Comparison of ENCODE assay signal across 9 mouse cellular contexts in genomic region chr2:33349081-33349480, GRCm38 (mm10). TPM values are rescaled to one million over a fixed set of nuclear protein-coding genes. Genes with fewer than 3 reads are reported as not detected.
A peak's percentile ranks its signal among the peaks of the same experiment; 100 is the strongest.
DNase-seq lines count a peak whose midpoint lies in the region; ATAC-seq lines count a peak whose summit lies in the region.
"Had no signal": no experiment of that assay in that cellular context is flagged by ENCODE, and none has a peak within 500 bp of the region (broad histone marks: within the 10 kb centered on the region; RNA-seq: fewer than 3 reads in every experiment).

No protein-coding gene starts in this region.

- H3K9me3 ChIP-seq in heart, embryonic 11.5 days (replicated peaks; ENCODE audit: control insufficient read depth, low read length) = no peaks in the 10 kb centered on the region
- no peaks in the 10 kb centered on the region for H3K9me3 ChIP-seq in intestine, embryonic 14.5 days (ENCODE audit: control insufficient read depth, low read length)
- H3K9me3 ChIP-seq in midbrain, embryonic 14.5 days (ENCODE audit: control insufficient read depth, low read length) = no peaks in the 10 kb centered on the region

- H3K9ac ChIP-seq in heart, embryonic 11.5 days (ENCODE audit: low read depth, low read length) = no peak overlapping the region
- H3K9ac ChIP-seq in intestine, embryonic 14.5 days (ENCODE audit: low read length) = no peak overlapping the region
- no peak overlapping the region for H3K9ac ChIP-seq in midbrain, embryonic 14.5 days (replicated peaks; ENCODE audit: low read length)

- H3K27ac ChIP-seq in heart, embryonic 11.5 days (ENCODE audit: low read depth, low read length) = no peak overlapping the region
- no peak overlapping the region for H3K27ac ChIP-seq in intestine, embryonic 14.5 days (ENCODE audit: low read depth)
- H3K27ac ChIP-seq in midbrain, embryonic 14.5 days (replicated peaks; ENCODE audit: low read depth, low read length) = no peak overlapping the region

- H3K36me3 ChIP-seq in heart, embryonic 11.5 days (ENCODE audit: control insufficient read depth, insufficient read depth, low read length) = no peaks in the 10 kb centered on the region
- no peaks in the 10 kb centered on the region for H3K36me3 ChIP-seq in intestine, embryonic 14.5 days (ENCODE audit: control insufficient read depth, insufficient read depth, low read length)
- no peaks in the 10 kb centered on the region for H3K36me3 ChIP-seq in midbrain, embryonic 14.5 days (ENCODE audit: control insufficient read depth, insufficient read depth, low read length)

- DNase-seq in heart, adult 18-20 months = peak; percentile 83 to 90
- DNase-seq in cerebellum, postnatal 25 days = peak; percentile 83 to 90
- peak; percentile 87 for DNase-seq in gastrocnemius, adult 18-20 months (ENCODE audit: low spot score)
- peak; percentile 87 for DNase-seq in intestine, embryonic 14.5 days (ENCODE audit: low spot score)
- peak; percentile 80 for DNase-seq in left cerebral cortex, postnatal 10 days (ENCODE audit: extremely low spot score in 1 of 2, low spot score in 2 of 2)
- peak; percentile 95 for DNase-seq in midbrain, embryonic 14.5 days
- peak; percentile 27 to 74 for DNase-seq in spleen, adult 18-20 months

- no peaks in the 10 kb centered on the region for H3K27me3 ChIP-seq in heart, embryonic 11.5 days (ENCODE audit: control insufficient read depth, insufficient read depth, low read length)
- H3K27me3 ChIP-seq in intestine, embryonic 14.5 days (replicated peaks; ENCODE audit: control insufficient read depth, insufficient read depth, low read length) = no peaks in the 10 kb centered on the region
- no peaks in the 10 kb centered on the region for H3K27me3 ChIP-seq in midbrain, embryonic 14.5 days (ENCODE audit: control insufficient read depth, insufficient read depth, low read length)

- H3K4me3 ChIP-seq in heart, embryonic 11.5 days (ENCODE audit: low read depth, low read length) = no peak overlapping the region
- H3K4me3 ChIP-seq in intestine, embryonic 14.5 days (ENCODE audit: low read depth, low read length) = no peak overlapping the region
- no peak overlapping the region for H3K4me3 ChIP-seq in midbrain, embryonic 14.5 days (replicated peaks; ENCODE audit: low read depth, low read length)
- H3K4me3 ChIP-seq: myocyte had no signal

- H3K4me1 ChIP-seq in heart, embryonic 11.5 days (ENCODE audit: control insufficient read depth, insufficient read depth, low read length) = peaks cover 25% of the 10 kb centered on the region
- peaks cover 11% of the 10 kb centered on the region for H3K4me1 ChIP-seq in intestine, embryonic 14.5 days (replicated peaks; ENCODE audit: control insufficient read depth, insufficient read depth, low read length)
- no peaks in the 10 kb centered on the region; the same call in 1 of the 2 replicates for H3K4me1 ChIP-seq in midbrain, embryonic 14.5 days (ENCODE audit: control insufficient read depth, insufficient read depth, low read length)

- H3K4me2 ChIP-seq in heart, embryonic 11.5 days = no peak overlapping the region
- no peak overlapping the region for H3K4me2 ChIP-seq in intestine, embryonic 14.5 days (ENCODE audit: low read length)
- no peak overlapping the region for H3K4me2 ChIP-seq in midbrain, embryonic 14.5 days (ENCODE audit: low read length)

- ATAC-seq in heart, embryonic 11.5 days (replicated peaks; ENCODE audit: insufficient number of reproducible peaks, low FRiP score, low TSS enrichment) = no peak
- ATAC-seq in intestine, embryonic 14.5 days (replicated peaks; ENCODE audit: low FRiP score, low TSS enrichment, low read depth) = peak; percentile 42; the same call in 1 of the 2 replicates
- ATAC-seq in midbrain, embryonic 14.5 days (ENCODE audit: low FRiP score, low TSS enrichment) = 0 out of 2 replicates have a peak, but pooled peaks have one; percentile 57

- intact Hi-C loops in left cerebral cortex, postnatal 10 days (cut with DNase I) = loop anchor here (2.0 kb wide), 1 partner anchor 194 kb away; no protein-coding TSS in a partner anchor

- 17% methylated on average over 2 of the region's 2 CpGs for WGBS in heart, embryonic 11.5 days (ENCODE audit: insufficient replicate concordance)
- WGBS in intestine, embryonic 14.5 days = 27% methylated on average over 2 of the region's 2 CpGs
- 30% methylated on average over 2 of the region's 2 CpGs for WGBS in midbrain, embryonic 14.5 days

RNA-seq across cellular contexts. Expression of gene Ralgps1, which starts 22.2 kb away (rescaled TPM):
- total RNA-seq in heart, adult 18-20 months (2021) = 1 to 10 TPM; 6.6 to 7.3 TPM
- 6.5 and 6.6 TPM in 2 replicates for polyA plus RNA-seq in heart, embryonic 11.5 days (2014; fragmentation: Nextera tagmentation; extraction: Ambion mirVana)
- total RNA-seq in gastrocnemius, adult 18-20 months (2021) = 1 to 10 TPM; 2.0 to 3.3 TPM
- 7.3 and 8.1 TPM in 2 replicates for polyA plus RNA-seq in intestine, embryonic 14.5 days (2014; fragmentation: Nextera tagmentation; extraction: Ambion mirVana)
- total RNA-seq in left cerebral cortex, postnatal 10 days (2021) = 10 to 100 TPM; 71.1 to 72.5 TPM
- polyA plus RNA-seq in midbrain, embryonic 14.5 days (2014; fragmentation: Nextera tagmentation; extraction: Ambion mirVana) = 41.1 and 58.8 TPM in 2 replicates

Comparison
In these comparisons a context has a peak if more than half of its experiments do, and no peak if none do; other contexts are left out.
1. RNA of gene Ralgps1, which starts 22.2 kb away (total RNA-seq): 71.1 to 72.5 TPM in left cerebral cortex, postnatal 10 days; 6.6 to 7.3 TPM in heart, adult 18-20 months and 2.0 to 3.3 TPM in gastrocnemius, adult 18-20 months; every median in the first group is over 4 times any median in the second.
2. Peak in every context shown above with its lines, with median percentiles within 50 percentile points of each other: DNase-seq.